Mouse (Mus musculus): Measurements from ENCODE around the gene Rbm38.

DNA sequence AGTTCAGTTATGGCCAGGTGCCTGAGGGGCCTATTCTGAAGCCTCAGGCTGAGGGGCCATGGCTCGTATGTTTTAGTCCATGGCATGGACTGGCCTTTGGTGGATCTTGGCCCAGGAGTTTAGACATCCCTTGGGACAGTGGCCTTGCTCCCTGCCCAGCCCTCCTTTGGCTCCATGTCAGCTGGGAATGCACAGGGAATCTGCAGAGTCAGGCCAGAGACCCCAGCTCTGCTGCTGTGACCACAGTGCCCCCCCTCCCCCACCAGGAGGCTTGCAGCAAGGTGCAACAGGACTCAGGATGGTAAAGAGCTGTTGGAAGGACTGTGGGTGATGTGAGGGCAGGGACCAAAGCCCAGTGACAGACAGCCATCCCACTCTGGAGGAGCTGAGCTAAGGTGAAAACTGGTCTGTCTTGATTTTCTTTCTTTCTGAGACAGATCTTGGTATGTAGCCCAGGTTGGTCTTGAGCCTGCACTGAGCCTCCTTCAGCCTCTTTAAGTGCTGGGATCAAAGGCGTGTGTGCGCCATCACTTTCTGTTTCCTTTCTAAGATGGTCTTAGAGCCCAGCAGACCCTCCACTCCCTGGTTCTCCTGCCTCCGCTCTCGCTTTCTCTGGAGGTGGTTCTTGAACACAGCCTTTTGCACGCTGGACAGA, 7.0 kb downstream of the Rbm38 start:
- no peak for TF ChIP-seq CTCF (IDR thresholded peaks at IDR 0.05; ENCODE audit: low read depth)
- TF ChIP-seq EP300 (IDR thresholded peaks at IDR 0.05; ENCODE audit: low read depth), result no peak
